In genomic region chr14:61757086-61757822, GRCm38 (mm10) we compare ENCODE assay signal across 8 mouse cellular contexts.
DNase-seq lines count a peak whose midpoint lies in the region; ATAC-seq and TF ChIP-seq lines count a peak whose summit lies in the region.

No protein-coding gene starts in this region.

- 10% methylated on average over 14 of the region's 15 CpGs for WGBS in hindbrain, embryonic 10.5 days
- WGBS in liver, postnatal 0 days (ENCODE audit: insufficient replicate concordance) = 5% methylated on average over 14 of the region's 15 CpGs
- WGBS in neural tube, embryonic 14.5 days = 5% methylated on average over 14 of the region's 15 CpGs

- no peaks in the 10 kb centered on the region for H3K36me3 ChIP-seq in hindbrain, embryonic 10.5 days
- H3K36me3 ChIP-seq in liver, postnatal 0 days (replicated peaks; ENCODE audit: insufficient read depth, low read length) = no peaks in the 10 kb centered on the region
- no peaks in the 10 kb centered on the region for H3K36me3 ChIP-seq in neural tube, embryonic 14.5 days (ENCODE audit: control insufficient read depth, insufficient read depth, low read length)

- peak overlapping the region; percentile 43 for H3K4me3 ChIP-seq in hindbrain, embryonic 10.5 days
- H3K4me3 ChIP-seq in liver, postnatal 0 days (ENCODE audit: low read depth, low read length) = no peak overlapping the region
- H3K4me3 ChIP-seq in neural tube, embryonic 14.5 days (ENCODE audit: low read depth, low read length) = no peak overlapping the region

- no peak for TF ChIP-seq CTCF in liver, postnatal 0 days (IDR thresholded peaks at IDR 0.05; ENCODE audit: low read depth)

- peak overlapping the region; percentile 55 for H3K4me2 ChIP-seq in liver, postnatal 0 days (ENCODE audit: low read depth, low read length)
- peak overlapping the region; percentile 35 for H3K4me2 ChIP-seq in neural tube, embryonic 14.5 days (ENCODE audit: low read depth, low read length)

- DNase-seq in Muller cell, postnatal 12 days (ENCODE audit: inconsistent ontology term) = peak; percentile 89
- DNase-seq in cerebellum, postnatal 14 days = peak; percentile 49 to 59
- peak; percentile 13 to 29 for DNase-seq in frontal cortex, postnatal 25 days (ENCODE audit: low spot score in 2 of 2)
- peak; percentile 37 for DNase-seq in hindbrain, embryonic 10.5 days (ENCODE audit: low spot score)
- DNase-seq in layer of hippocampus, adult 9-10 months (ENCODE audit: low spot score) = peak; percentile 30
- DNase-seq in liver, postnatal 0 days = peak; percentile 31
- peak; percentile 56 for DNase-seq in urinary bladder, postnatal 25 days (ENCODE audit: low spot score)

- H3K4me1 ChIP-seq in hindbrain, embryonic 10.5 days (replicated peaks) = peaks cover 13% of the 10 kb centered on the region
- H3K4me1 ChIP-seq in liver, postnatal 0 days (ENCODE audit: insufficient read depth) = no peaks in the 10 kb centered on the region
- H3K4me1 ChIP-seq in neural tube, embryonic 14.5 days (ENCODE audit: control insufficient read depth, insufficient read depth, low read length) = peaks cover 7% of the 10 kb centered on the region

- no peak overlapping the region for H3K9ac ChIP-seq in liver, postnatal 0 days (replicated peaks)
- H3K9ac ChIP-seq in neural tube, embryonic 14.5 days (replicated peaks; ENCODE audit: low read depth, low read length) = no peak overlapping the region

- no peaks in the 10 kb centered on the region for H3K9me3 ChIP-seq in hindbrain, embryonic 10.5 days
- no peaks in the 10 kb centered on the region for H3K9me3 ChIP-seq in liver, postnatal 0 days (ENCODE audit: low read length)
- H3K9me3 ChIP-seq in neural tube, embryonic 14.5 days (ENCODE audit: control insufficient read depth, low read length) = no peaks in the 10 kb centered on the region

- no peak for TF ChIP-seq EP300 in liver, postnatal 0 days (IDR thresholded peaks at IDR 0.05; ENCODE audit: low read depth)

- no peaks in the 10 kb centered on the region; the same call in 1 of the 2 replicates for H3K27me3 ChIP-seq in hindbrain, embryonic 10.5 days (ENCODE audit: insufficient read depth, poor library complexity, severe bottlenecking)
- no peaks in the 10 kb centered on the region for H3K27me3 ChIP-seq in liver, postnatal 0 days (ENCODE audit: insufficient read depth, low read length)
- no peaks in the 10 kb centered on the region for H3K27me3 ChIP-seq in neural tube, embryonic 14.5 days (ENCODE audit: control insufficient read depth, insufficient read depth, low read length)

- H3K27ac ChIP-seq in hindbrain, embryonic 10.5 days = peak overlapping the region; percentile 79
- H3K27ac ChIP-seq in liver, postnatal 0 days (ENCODE audit: low read depth) = no peak overlapping the region
- no peak overlapping the region for H3K27ac ChIP-seq in neural tube, embryonic 14.5 days (ENCODE audit: low read depth, low read length)

- ATAC-seq in liver, postnatal 0 days = no peak
- ATAC-seq in neural tube, embryonic 14.5 days (ENCODE audit: low read depth) = peak; percentile 87

Comparison
In these comparisons a context has a peak if more than half of its experiments do, and no peak if none do; other contexts are left out.
1. DNase-seq: peak in every context shown above with its lines; median percentile 89 in Muller cell, postnatal 12 days; 56 in urinary bladder, postnatal 25 days; 54 in cerebellum, postnatal 14 days; 37 in hindbrain, embryonic 10.5 days; 31 in liver, postnatal 0 days; 30 in layer of hippocampus, adult 9-10 months; 21 in frontal cortex, postnatal 25 days.